Mouse (Mus musculus): Measurements from ENCODE around the gene Suds3.
A peak's percentile ranks its signal among the peaks of the same experiment; 100 is the strongest.

Gene Suds3

DNA sequence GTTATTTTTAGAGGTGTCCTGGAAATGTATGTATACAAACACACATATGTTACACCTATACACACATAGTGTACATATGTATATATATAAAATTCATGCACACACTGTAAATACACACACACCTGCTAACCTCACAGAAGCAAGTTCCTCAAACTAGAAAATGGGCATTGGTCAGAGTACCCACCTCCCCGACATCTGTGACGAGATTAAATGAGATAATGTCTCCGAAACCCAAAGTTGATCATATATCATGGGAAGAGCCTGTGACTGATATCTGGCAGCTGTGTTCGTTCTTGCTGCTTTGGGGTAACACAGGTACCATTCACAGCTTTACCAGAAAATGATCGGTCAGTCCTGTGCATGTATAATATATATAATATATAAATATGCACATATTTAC lies 20.7 kb upstream of the Suds3 start:
- DNase-seq (ENCODE audit: low spot score in 2 of 2) = no peak

DNA sequence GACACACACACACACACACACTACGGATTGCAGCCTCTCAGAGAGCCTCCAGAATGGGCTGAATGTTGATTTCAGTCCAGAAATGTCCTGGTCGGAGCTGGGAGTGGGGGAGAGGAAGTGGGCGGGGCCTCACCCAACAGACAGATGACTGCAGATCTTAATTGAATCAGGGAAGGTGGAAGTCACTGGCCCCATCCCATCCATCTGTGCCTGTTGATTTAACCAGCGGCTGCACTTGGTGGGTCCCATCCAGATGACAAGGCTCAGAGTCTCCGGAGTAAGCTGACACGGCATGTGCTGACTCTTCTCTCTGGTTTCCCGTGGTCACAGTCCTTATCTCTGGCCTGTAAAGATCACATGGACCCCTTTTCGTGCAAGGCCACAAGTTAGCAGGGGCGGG lies 20.0 kb upstream of the Suds3 start:
- no peak for DNase-seq (ENCODE audit: low spot score in 2 of 2)

DNA sequence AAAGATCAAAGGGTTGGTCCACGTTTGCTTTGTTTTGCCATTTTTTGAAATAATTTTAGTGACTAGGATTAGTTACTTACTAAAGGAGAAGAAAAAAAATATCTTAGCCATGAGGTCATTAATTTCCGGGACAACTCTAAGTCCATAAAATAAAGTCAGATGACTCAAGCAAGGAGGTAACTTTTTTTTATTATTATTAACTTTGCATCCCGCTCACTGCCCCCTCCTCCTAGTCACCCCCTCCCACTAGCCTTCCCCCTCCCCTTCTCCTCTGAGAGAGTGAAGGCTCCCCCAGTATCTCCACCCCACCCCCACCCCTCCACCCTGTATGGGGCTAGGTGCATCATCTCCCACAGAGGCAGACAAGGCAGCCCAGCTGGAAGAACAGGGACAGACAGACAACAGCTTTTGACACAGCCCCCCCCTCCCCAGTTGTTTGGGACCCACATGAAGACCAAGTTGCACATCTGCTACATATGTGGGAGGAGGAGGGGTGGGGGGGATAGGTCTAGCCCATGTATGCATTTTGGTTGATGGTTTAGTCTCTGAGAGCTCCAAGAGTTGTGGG lies 19.1 kb upstream of the Suds3 start:
- DNase-seq (ENCODE audit: low spot score in 2 of 2) = no peak

DNA sequence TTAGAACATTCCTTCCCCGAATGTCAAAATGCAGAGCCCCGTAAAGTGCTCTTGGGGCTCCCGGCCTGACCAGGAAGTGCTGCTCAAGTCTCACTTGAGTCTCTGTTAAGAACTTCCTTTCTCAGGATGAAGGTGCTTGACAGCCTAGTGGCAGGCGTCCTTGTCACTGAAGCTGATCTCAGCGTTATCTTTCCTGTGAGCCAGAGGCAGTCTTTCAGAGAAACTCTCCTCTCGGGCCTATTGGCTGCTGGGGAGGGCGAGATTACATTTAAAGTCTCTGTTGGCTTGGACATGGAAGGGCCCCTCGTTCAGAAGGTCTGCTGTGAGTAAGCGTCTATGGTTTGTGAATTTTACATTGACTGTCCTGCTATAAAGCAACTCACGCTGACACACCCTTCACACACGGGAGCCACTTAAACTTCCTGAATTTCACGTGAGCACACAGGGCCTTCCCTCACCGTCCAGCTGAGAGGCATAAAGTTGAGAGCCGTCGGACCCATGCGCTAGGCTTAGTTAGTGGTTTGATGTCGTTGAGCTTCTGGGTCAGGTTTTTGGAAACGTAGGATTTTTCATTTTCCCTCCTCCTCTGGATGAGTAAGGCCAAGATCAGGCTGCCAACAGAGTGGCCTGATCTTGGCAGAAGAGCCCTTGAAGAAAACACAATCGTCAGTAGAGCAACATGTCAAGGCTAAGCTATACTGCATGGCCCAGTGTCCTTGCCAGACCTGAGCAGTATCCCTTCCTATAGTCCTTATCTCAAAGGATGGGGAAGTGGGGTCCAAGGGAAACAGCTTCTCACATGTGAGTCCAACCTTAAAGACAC lies 18.4 kb upstream of the Suds3 start:
- no peak for DNase-seq (ENCODE audit: low spot score in 2 of 2)

DNA sequence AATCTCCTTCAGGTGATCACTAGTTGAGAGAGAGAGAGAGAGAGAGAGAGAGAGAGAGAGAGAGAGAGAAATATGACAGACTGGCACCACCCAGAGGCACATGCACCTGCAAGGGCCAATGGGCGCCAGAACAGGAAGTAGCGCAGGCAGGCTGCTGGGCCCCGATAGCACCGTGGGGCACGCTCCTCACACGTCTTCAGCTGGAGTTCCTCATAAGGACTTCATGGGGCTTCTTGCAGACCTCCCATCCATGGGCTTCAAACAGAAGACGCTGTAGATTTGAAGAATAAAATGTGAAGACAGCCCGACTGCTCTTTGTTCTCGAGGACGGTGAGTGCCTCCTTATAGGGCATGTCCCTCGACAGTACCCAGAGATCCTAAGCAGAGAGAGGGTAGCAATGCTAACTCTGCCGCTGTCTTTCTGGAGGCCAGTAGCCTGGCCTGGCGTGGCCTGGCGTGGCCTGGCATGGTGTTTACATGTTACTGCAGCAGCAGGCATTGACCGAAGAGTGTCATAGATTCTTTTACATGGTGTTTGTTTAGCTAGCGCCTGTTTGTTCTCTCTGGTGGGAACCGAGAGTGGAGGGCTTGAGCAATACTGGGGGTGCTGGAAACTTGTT lies 17.6 kb upstream of the Suds3 start:
- no peak for DNase-seq (ENCODE audit: low spot score in 2 of 2)

DNA sequence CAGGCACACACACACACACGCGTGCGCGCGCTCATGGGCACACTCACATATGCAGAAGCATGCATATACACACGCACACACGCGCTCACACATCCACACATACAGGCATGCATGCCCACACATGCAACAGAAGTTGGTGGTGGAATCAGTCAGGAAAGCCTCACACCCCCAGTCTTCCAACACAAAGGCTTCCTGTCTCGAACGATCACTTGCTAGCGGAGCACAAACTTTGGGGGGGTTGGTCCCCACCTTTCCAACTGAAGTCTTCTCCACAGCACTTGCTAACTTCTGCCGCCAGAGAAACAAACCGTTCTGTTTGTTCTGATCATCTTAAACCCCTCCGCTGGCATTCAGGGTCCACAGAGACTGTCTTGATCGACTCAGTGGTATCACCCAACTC lies 14.8 kb upstream of the Suds3 start:
- no peak for DNase-seq (ENCODE audit: low spot score in 2 of 2)

DNA sequence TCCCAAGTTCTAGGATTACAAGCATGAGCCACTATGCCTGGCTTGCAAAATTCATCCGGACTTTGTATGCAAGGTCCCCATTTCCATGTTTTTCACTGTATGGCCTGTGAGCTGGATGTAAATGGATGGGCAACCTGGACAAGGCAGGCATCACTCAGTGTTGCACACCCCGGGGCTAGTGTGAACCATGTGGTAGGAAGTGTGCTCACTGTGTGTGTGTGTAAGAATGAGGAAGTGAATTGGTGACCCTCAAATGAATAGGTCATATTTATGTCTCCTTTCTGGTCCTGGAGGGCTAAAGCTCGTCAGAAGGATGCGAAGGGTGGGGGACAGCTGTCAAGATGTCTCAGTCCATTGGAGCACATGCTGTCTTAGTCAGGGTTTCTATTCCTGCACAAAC lies 11.1 kb upstream of the Suds3 start:
- no peak for DNase-seq (ENCODE audit: low spot score in 2 of 2)

DNA sequence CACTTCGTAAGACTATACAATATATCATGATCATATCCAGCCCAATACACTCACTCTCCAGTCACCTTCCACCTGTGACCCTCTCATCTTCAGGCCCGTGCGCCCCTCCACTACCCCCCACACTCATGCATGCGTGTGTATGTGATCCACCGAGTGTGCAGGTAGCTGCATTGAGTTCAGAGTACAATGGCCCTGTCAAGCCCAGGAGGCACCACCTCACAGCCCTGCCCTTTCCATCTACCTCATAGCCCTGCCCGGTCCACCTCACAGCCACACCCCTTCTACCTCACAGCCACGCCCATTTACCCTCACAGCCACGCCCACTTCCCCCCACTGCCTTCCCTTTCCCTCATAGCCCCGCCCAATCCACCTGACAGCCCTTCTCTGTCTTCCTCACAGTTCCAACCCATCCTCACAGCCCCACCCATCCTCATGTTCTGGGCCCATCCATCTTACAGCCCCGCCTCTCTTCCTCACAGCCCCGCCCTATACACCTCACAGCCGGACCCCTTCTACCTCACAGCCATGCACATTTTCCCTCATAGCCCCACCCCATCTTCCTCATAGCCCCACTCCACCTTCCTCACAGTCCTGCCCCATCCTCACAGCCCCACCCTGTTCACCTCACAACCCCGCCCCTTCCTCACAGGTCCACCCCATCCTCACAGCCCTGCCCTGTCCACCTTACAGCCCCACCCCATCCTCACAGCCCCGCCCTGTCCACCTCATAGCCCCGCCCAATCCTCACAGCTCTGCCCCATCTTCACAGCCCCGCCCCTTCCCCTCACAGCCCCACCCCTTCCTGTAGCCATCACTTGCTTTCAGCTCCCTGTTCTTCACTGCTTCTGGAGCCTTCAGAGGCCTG lies 9.8 kb upstream of the Suds3 start:
- no peak for DNase-seq (ENCODE audit: low spot score in 2 of 2)

DNA sequence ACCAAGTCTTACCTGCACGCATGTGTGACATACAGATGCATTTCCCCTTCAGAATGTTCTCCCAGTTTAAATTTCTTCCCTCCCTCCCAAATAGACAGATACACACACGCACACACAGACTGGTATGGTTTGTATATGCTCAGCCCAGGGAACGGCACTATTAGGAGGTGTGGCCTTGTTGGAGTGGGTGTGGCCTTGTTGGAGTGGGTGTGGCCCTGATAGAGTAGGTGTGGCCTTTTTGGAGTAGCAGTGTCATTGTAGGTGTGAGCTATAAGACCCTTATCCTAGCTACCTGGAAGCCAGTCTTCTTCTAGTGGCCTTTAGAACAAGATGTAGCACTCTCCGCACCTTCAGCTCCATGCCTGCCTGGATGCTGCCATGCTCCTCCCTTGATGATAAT lies 7.9 kb upstream of the Suds3 start:
- DNase-seq (ENCODE audit: low spot score in 2 of 2) = no peak

DNA sequence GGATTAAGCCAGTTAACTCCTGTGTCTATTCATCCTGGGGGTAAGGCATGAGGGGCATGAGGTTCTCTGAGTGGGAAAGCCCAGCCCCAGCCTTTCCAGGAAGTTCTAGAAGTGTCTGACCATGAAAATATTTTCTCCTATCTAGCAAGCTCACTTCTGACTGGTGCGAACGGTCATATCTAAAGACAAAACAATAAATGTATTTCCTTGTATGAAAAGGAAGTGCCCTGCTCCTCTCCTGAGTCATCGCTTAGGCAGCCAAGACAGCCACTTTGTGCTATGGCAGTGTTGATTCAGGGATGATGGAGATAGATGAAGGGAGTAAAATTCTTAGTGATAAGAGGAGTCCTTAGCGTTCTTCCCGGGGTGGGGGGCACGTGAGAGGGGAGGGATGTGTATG lies 7.2 kb upstream of the Suds3 start:
- no peak for DNase-seq (ENCODE audit: low spot score in 2 of 2)

DNA sequence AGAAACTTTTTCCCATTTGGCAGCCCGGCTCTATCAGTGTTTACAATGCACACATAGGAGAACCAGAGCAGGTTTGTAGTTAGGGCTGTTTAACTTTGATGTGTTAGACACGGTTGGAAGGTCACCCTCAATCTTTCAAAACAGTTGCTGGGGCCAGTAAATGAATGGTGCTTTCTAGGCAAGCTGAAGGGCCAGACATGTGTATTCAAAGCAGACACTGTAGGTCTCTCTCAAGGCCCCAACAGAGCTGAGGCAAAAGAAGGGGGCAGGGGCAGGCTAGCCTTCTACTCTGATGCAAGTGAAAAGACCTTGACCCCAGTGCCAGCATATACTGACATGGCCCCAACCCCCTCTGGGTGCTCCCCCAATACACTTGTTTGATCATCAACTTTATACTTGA lies 5.7 kb upstream of the Suds3 start:
- no peak for DNase-seq (ENCODE audit: low spot score in 2 of 2)

DNA sequence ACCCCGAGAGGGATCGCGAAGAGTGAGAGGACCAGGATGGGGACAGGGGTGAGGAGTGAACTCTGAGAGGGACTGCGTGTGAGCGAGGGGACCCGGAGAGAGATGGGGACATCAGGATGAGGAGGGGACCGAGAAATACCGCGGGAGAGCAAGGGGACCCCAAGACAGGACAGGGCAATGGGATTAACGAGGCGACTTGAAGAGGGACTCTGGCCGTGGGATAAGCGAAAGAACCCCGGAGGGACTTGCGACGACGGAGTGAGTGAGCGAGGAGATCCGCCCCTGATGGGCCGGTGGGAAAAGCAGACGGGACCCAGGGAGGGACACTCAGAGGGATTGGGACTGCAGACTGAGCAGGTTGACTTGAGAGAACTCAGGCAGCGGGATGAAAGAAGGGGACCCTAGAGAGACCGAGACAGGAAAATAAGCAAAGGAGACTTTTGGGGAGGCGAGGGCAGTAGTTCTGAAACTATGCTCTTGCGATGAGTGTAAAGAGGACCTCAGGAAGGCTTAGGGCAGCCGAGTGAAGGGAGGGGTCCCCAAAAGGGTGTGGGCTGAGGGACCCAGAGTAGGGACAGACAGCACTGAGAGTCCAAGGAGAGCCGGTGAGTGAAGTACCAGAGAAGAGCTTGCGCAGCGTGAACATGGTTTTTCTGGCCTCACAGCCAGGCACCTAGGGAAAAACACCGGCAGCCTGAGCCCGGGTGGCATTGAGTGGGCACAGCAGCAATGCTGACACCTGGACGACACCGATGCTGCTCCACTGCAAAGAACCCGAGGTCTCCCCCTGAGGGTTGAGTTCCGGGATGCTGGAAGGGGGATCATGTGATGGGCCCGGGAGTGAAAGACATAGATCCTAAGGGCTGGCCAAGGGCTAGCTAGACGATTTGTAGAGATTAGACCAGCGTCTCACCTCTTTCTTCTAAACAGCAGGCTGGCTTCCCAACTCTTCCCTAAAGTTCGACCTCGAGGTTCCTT lies 4.9 kb upstream of the Suds3 start:
- DNase-seq (ENCODE audit: low spot score in 2 of 2) = no peak

DNA sequence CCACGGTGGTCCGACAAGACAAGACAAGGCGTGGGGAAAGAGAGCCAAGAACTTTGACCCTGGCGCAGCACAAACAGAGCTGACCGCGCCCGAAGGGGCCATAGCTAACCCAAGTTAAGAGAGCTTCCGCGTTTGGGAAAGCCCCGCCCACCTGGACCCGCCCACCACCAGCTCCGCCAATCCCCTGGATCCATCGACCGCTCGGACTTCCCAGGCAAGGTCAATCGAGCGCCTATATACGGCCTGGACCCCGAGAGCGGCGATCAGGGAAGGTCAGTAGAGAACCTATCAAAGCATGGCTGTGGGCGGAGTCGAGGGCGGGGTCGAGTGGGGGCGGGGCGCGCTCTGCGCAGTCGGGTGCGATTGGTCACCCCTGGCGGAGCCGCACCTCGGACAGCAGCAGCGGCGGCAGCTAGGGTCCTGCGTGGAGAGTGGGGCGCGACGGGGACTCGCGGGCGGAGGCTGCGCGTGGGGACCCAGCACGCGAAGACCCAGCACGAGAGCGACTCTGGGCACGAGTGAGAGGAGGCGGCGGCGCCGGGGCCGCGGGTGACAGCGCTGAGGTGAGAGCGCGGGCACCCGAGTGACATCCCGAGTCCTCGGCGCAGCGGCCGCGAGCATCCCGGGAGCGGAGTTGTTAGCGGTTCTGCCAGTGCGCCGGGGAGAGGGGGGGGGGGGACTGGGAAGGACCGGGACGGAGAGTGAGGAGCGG lies 4.0 kb upstream of the Suds3 start, which contains the start of gene Taok3:
Taok3 (plus strand) TSS at position 353 of the 712 bp plus-strand sequence.
- peak; percentile 97 to 98 for DNase-seq (ENCODE audit: low spot score in 2 of 2)

DNA sequence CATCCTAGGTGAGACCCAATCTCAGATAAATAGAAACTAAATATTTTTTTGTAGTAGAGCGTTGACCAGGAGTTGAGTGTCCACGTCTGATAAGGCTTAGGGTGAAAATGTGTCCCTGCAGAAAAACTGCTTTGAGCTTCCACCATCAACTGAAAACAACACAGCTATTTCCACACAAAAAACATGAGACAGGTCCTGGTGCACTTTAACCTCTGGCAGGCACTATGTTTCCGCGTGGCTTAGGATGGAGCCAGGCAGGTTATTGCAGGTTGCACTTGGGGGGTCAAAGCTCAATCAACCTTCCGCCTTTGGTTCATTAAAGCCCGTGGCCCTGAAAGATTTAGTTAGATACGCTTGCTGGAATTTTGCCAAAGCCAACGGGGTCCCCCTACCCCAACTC lies 2.9 kb upstream of the Suds3 start:
- DNase-seq (ENCODE audit: low spot score in 2 of 2) = no peak

DNA sequence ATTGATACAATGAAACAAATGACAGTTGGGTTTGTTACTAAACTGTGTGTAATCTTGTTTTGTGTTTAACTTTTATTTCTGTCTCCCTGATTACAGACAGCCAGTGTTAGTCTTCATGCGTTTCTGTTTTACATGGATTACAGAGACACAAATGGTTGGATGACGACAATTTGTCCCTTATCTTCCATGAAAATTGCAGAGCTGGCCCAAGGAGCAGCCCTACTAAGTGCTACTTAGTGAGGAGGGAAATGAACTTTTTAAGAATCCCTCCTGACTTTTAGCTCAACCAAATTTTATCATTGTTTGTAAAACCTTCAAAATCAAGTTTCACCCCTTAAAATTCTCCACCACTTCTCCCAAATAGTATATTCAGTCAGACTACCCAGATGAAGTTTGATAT lies 2.3 kb upstream of the Suds3 start:
- DNase-seq (ENCODE audit: low spot score in 2 of 2) = no peak

DNA sequence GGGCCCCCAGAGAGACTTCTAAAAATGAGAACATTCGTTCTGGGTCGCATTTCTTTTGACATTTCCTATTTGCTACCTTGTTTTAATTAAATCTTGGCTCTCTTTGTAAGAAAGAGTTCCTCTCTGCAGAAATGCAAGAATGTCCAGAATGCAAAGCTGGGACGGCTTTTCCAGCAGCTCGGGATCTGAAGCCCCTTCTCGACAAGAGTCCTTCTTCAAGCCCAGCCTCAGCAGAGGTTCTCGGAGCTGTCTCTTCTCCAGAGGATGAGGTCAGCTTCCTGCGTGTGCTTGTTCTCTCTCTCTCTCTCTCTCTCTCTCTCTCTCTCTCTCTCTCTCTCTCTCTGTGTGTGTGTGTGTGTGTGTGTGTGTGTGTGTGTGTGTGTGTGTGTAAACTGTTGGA lies 1.8 kb upstream of the Suds3 start:
- DNase-seq (ENCODE audit: low spot score in 2 of 2) = no peak

DNA sequence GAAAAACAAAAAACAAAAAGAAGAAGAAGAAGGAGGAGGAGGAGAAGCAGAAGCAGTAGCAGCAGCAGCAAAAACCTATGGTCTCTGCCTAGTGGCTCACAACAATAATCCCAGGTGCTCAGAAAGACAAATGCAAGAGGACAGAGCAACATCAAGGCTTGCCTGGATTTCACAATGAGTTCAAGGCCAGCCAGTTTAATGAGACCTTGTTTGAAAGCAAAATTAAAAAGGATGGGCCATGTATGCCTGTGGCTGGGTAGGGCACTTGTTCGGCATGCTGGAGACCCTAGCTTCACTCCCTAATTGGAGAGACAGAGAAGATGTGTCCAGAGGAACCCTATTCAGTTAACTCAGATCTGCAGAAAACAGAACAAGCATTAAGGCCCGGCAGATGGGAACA lies 1.3 kb upstream of the Suds3 start:
- no peak for DNase-seq (ENCODE audit: low spot score in 2 of 2)

DNA sequence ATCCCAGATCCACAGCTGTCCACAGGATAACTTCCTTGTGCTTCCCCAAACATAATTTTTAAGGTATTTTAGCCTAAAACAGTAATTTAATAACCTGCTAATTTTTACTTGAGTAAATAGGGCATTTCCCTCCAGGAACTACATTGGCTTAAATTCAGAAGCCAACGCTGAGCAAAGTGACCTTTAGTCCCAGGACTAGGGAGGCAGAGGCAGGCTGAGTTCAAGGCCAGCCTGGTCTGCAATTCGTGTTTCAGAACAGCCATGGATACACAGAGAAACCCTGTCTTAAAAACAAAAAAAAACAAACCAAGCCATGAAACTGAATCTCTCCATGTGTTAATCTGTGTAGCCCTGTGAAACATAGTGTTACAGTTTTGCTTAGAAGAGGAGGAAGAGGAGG lies 747 bp upstream of the Suds3 start:
- DNase-seq (ENCODE audit: low spot score in 2 of 2) = no peak

DNA sequence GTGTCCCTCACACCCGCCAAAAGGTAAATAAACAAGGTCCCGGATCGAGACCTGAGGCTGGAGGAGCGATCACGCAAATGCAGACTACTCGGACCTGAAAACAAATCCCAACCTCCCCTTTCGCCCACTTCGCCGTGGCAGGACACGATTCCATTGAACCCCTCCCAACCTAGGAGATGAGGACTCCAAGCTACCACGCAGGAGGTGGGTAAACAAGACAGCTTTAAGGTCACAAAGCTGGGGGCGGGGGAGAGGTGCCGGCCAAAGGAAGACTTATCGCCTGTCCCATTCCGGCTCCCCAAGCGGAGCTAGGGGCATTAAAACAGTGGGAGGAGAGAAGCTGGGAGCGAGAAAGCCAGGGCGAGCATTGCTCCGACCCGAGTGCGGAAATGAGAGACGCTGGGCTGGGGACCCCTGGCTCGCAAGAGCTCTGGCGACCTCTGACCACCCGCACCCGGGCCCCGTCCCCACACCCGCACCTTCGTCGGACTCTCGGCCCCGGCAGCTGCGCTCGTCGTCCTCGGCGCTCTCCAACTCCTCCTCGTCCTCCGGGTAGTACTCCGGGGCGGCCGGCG lies 633 bp downstream of the Suds3 start:
- peak; percentile 13 to 21 for DNase-seq (ENCODE audit: low spot score in 2 of 2)

DNA sequence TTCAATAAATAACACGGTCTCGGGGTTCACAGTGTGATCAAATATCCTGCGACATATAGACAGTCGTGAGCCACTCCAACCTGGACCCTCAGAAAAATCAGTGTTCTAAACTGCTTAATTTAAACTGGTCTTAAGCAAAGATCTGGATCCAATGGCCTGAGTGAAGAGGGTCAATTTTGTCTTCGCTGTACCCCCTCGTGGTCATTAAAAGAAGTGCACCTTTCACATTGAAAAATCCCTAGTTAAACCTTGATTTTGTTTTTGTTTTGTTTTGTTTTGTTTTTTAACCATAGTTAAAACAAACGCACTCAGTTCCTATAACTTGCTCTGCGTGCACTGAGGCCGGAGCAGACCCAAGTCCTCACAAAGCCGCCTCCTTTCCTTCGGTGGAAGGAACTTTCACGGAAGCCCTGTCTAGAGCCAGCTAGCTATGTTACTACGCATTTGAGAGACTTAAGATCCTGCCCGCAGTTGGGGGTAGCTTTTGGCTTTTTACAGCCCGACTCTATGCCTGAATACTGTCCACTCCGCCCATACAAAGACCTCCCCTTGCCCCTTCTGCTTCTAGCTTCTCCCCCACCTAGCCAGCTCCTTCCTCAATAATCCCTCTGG lies 1.2 kb downstream of the Suds3 start:
- DNase-seq (ENCODE audit: low spot score in 2 of 2) = no peak
